Mouse (Mus musculus) hindbrain, embryonic 13.5 days (tissue): ENCODE results near the gene Cacna2d2. TPM values are rescaled to one million over a fixed set of nuclear protein-coding genes. Genes with fewer than 3 reads are reported as not detected.
A peak's percentile ranks its signal among the peaks of the same experiment; 100 is the strongest.

ENCODE experiments used
- ATAC-seq: fragments of 200-750 bp; cut with Nextera tagmentation; 2 replicates; pipeline ENCODE4 v1.8.0; 2017; ENCODE audit warnings: moderate TSS enrichment; ENCODE audit not compliant: low FRiP score
- H3K27ac ChIP-seq: fragments of 300-500 bp; sonication (generic); 2 replicates; pipeline ENCODE4 v1.5.1; 2015; ENCODE audit warnings: inconsistent platforms, mild to moderate bottlenecking, moderate library complexity
- H3K27me3 ChIP-seq: fragments of 300-500 bp; sonication (generic); 2 replicates; pipeline ENCODE4 v1.6.1; 2015; ENCODE audit warnings: mild to moderate bottlenecking, inconsistent platforms
- H3K36me3 ChIP-seq: fragments of 300-500 bp; sonication (generic); 2 replicates; pipeline ENCODE4 v1.6.1; 2015; ENCODE audit warnings: mild to moderate bottlenecking, inconsistent platforms
- H3K4me1 ChIP-seq: fragments of 300-500 bp; sonication (generic); replicated peaks from 2 replicates; pipeline ENCODE4 v1.6.1; 2015; ENCODE audit warnings: inconsistent platforms
- H3K4me2 ChIP-seq: fragments of 300-500 bp; sonication (generic); 2 replicates; pipeline ENCODE4 v1.6.1; 2015; ENCODE audit warnings: inconsistent platforms, mild to moderate bottlenecking, moderate library complexity
- H3K4me3 ChIP-seq: fragments of 300-500 bp; sonication (generic); 2 replicates; pipeline ENCODE4 v1.5.1; 2015; ENCODE audit warnings: mild to moderate bottlenecking, inconsistent platforms
- H3K9ac ChIP-seq: fragments of 300-500 bp; sonication (generic); 2 replicates; pipeline ENCODE4 v1.6.1; 2015; ENCODE audit warnings: mild to moderate bottlenecking, inconsistent platforms
- H3K9me3 ChIP-seq: fragments of 300-500 bp; sonication (generic); 2 replicates; pipeline ENCODE4 v1.6.1; 2016; ENCODE audit warnings: inconsistent platforms
- WGBS: fragments of 180-500 bp; shearing (Covaris S2); methylation state at CpG from one replicate; pipeline ENCODE4 v1.1.7; 2015; 5-methylcytosine and 5-hydroxymethylcytosine counted together
- polyA plus RNA-seq: library from polyadenylated mRNA; unstranded; fragments of >200 nt; fragmentation: Nextera tagmentation; extraction: Ambion mirVana; gene quantifications from 2 replicates; pipeline ENCODE4 v1.2.1, GENCODE M21; 2015

Gene Cacna2d2
- polyA plus RNA-seq, result 7.6 and 8.3 TPM in 2 replicates

DNA sequence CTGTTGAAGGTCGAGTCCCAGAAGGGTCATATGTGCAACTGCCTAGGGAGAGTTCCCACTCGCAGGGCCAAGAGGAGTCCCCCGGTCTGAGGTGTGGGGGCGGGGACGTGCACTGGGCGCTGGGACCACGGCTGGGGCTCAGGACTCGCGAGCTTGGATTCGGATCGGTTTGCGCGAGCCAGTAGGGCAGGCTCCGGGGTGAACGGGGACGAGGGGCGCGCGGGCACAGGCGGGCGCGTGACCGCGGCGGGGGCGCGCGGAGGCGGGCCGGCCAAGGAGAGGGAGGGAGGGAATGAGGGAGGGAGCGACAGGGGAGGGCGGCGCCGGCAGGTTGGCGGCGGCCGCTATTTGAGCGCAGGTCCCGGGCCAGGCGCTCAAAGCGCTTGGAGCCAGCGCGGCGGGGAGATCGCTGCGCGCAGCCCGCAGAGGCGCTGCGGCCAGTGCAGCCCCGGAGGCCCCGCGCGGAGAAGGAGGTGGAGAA is at the start of gene Cacna2d2:
Gene Cacna2d2 (plus strand): TSS at position 122 of the 481 bp plus-strand sequence.
- peaks cover 43% of the 10 kb centered on the region for H3K27me3 ChIP-seq
- ATAC-seq, result peak; percentile 46
- peak within 1 kb of the TSS; percentile 83 for H3K4me3 ChIP-seq
- peaks cover 46% of the 10 kb centered on the region for H3K4me1 ChIP-seq
- peak within 1 kb of the TSS; percentile 95 for H3K9ac ChIP-seq
- WGBS, result under 1% methylated on average over 30 of the region's 54 CpGs
- peak within 1 kb of the TSS; percentile 90 for H3K4me2 ChIP-seq
- H3K27ac ChIP-seq, result peak within 1 kb of the TSS; percentile 87
- H3K9me3 ChIP-seq, result no peaks in the 10 kb centered on the region
- no peaks in the 10 kb centered on the region for H3K36me3 ChIP-seq

DNA sequence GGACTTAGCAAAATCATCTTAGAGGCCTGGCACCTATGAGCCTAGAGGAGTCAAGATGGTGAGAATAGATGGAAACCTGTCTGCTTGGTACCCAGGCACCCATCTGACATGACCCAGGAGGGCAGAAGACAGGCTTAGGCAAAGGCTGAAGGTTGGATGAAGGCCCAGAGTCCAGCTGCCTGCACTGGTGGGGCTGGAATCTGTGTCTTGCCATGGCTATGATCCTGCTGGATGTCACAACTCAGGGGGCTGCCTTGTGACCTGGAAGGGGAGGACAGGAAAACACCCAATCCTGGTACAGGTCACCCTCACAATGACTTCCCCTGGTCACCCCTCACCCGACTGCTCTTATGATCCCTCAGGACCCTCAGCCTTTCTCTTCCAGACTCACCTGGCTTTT is 44.6 kb upstream of the Cacna2d2 start:
- no peak overlapping the region; the same call in 1 of the 2 replicates for H3K9ac ChIP-seq
- H3K27me3 ChIP-seq, result peaks cover 18% of the 10 kb centered on the region
- no peaks in the 10 kb centered on the region for H3K4me1 ChIP-seq
- H3K9me3 ChIP-seq, result no peaks in the 10 kb centered on the region
- H3K36me3 ChIP-seq, result no peaks in the 10 kb centered on the region
- 100% methylated on average over 1 of the region's 1 CpGs for WGBS
- H3K4me3 ChIP-seq, result no peak overlapping the region
- no peak overlapping the region for H3K27ac ChIP-seq
- H3K4me2 ChIP-seq, result no peak overlapping the region
- ATAC-seq, result no peak

DNA sequence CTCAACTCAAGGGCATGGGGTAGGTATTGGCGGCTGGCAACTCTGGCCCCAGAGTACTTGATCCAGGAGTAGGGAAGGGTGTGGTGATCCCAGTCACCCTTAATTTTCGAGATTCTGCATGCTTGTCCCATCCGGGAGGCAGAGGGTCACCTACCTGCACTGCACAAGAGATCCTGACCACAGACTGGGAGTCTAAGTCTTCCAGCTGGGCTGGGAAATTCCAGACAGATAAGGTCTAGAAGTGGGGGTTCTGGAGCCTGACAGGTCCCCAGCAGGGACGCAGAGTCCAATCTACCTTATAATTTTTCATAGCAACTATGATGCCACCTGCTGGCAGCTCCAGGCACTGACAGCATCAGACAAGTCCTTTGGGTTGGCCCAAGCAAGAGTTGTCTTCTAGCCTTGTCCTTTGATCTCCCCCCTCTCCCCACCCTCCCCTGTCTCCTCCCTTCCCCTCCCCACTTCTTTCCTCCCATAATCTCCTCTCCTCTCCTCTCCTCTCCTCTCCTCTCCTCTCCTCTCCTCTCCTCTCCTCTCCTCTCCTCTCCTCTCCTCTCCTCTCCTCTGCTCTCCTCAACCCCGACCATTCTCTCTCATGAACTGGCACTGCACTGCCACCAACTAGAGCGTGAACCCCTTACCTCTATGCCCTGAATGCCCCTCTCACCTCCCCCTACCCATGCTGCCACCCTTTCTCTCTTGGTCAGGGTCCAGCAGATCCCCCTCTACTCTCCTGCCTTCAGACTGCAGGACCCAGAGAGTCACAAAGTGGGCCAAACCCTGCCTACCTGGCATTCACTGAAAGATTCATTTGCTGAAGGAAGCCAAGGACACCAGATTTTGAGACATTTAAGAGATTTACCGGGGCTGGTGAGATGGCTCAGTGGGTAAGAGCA is 43.3 kb upstream of the Cacna2d2 start:
- H3K4me3 ChIP-seq, result no peak overlapping the region
- no peak overlapping the region for H3K9ac ChIP-seq
- ATAC-seq, result peak; percentile 14; the same call in 1 of the 2 replicates
- no peaks in the 10 kb centered on the region for H3K36me3 ChIP-seq
- no peak overlapping the region for H3K4me2 ChIP-seq
- H3K4me1 ChIP-seq, result peaks cover 7% of the 10 kb centered on the region
- peaks cover 18% of the 10 kb centered on the region for H3K27me3 ChIP-seq
- 58% methylated on average over 7 of the region's 7 CpGs for whole genome bisulfite sequencing
- no peaks in the 10 kb centered on the region for H3K9me3 ChIP-seq
- no peak overlapping the region for H3K27ac ChIP-seq

DNA sequence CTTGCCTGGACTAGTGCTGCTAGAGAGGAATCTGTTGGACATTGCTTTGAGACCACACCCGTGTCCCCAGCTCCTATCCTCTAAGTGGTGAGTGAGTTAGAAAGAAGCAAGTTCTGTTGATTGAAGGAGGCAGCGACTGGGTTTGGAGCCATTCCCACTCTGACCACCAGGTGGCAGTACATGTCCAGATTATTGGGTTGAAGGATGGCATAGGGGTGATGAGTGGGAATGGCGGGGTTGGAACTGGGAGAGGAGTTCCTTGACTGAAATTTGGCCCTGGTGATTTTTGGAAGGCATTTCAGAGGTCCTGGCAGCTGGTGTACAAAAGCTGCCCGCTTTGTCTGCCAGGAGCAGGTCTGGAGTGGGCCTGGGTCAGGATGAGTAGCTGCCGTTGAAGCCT is 41.8 kb upstream of the Cacna2d2 start:
- peaks cover 15% of the 10 kb centered on the region for H3K4me1 ChIP-seq
- 18% methylated on average over 5 of the region's 5 CpGs for WGBS
- ATAC-seq, result no peak
- peaks cover 18% of the 10 kb centered on the region for H3K27me3 ChIP-seq
- no peaks in the 10 kb centered on the region for H3K9me3 ChIP-seq
- no peak overlapping the region for H3K4me2 ChIP-seq
- H3K4me3 ChIP-seq, result no peak overlapping the region
- no peak overlapping the region for H3K9ac ChIP-seq
- no peak overlapping the region for H3K27ac ChIP-seq
- no peaks in the 10 kb centered on the region for H3K36me3 ChIP-seq

DNA sequence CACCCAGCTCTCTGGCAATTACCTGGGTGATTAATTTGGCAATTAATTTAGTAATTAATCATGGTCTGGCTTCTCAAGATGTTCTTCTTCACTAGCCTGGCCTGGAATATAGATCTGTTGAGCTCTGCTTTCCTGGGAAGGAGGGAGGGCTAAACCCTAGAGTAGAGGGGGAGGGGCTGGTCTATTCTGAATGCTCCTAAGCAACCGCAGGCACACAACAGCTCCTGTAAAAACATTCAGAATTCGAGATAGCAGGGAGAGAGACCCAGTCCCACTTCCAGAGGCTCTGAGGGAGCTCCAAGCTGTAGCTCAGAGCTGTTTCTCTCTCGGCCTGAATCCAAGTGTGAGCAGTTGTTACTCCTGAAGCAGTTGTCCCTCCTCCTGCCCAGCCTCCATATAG is 38.4 kb upstream of the Cacna2d2 start:
- no peak overlapping the region for H3K4me3 ChIP-seq

DNA sequence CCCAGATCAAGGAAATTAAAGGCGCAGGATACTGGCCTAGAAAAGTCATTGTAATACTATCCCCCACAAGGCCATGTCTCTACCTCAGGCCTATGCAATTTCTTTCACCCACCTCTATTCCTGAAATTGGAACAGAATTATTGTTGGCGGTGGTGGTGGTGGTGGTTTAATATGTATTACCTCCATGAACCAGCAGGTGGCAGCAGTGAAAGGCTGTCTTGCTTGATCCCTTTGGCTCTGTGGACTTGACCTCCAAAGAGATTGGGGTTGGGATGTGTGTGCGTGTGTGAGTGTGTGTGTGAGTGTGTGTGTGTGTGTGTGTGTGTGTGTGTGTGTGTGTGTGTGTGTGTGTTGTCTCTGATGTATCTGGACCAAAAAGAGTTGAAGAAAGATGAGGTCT is 32.8 kb upstream of the Cacna2d2 start:
- no peak overlapping the region for H3K9ac ChIP-seq
- WGBS, result 8% methylated on average over 3 of the region's 3 CpGs
- no peak overlapping the region for H3K4me3 ChIP-seq

More for the DNA sequence above, 38.4 kb upstream of the Cacna2d2 start:
- 0 out of 2 replicates have a peak, but pooled peaks have one; percentile 15 for ATAC-seq
- Histone ChIP-seq H3K9ac (peak overlapping the region; percentile 43), H3K9me3 (no peaks in the 10 kb centered on the region), H3K4me1 (peaks cover 15% of the 10 kb centered on the region), H3K27me3 (peaks cover 18% of the 10 kb centered on the region), H3K36me3 (no peaks in the 10 kb centered on the region), H3K4me2 (no peak overlapping the region), H3K27ac (peak overlapping the region; percentile 36; the same call in 1 of the 2 replicates)
- WGBS, result 15% methylated on average over 3 of the region's 3 CpGs

DNA sequence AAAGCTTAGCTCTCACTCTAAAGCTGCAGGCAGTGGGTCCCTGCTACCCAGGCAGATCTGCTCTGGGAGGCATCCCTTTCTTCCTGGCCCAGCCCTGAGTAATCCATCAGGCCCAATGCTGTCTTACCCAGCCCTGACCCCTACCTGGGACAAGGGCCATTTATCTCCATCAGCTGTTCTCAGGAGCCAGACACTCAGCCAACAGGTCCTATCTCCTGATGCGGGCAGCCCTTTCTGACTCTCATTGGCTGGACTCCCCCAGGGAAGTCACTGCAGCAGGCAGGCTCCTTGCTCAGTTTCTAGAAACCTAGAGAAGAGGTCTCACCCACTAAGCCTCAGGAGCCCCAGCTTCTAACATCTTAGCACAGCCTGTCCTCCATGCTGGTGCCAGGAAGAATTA is 31.1 kb upstream of the Cacna2d2 start:
- no peak for ATAC-seq
- no peaks in the 10 kb centered on the region for H3K9me3 ChIP-seq
- no peaks in the 10 kb centered on the region for H3K36me3 ChIP-seq
- H3K4me2 ChIP-seq, result no peak overlapping the region
- H3K9ac ChIP-seq, result no peak overlapping the region
- peaks cover 38% of the 10 kb centered on the region for H3K4me1 ChIP-seq
- H3K27me3 ChIP-seq, result peaks cover 17% of the 10 kb centered on the region; the same call in 1 of the 2 replicates
- H3K27ac ChIP-seq, result no peak overlapping the region
- 70% methylated on average over 1 of the region's 1 CpGs for WGBS
- H3K4me3 ChIP-seq, result no peak overlapping the region

More for the DNA sequence above, 32.8 kb upstream of the Cacna2d2 start:
- Histone ChIP-seq H3K36me3 (no peaks in the 10 kb centered on the region), H3K27ac (no peak overlapping the region), H3K4me2 (no peak overlapping the region), H3K9me3 (no peaks in the 10 kb centered on the region), H3K4me1 (peaks cover 34% of the 10 kb centered on the region), H3K27me3 (peaks cover 15% of the 10 kb centered on the region; the same call in 1 of the 2 replicates)
- ATAC-seq, result no peak

DNA sequence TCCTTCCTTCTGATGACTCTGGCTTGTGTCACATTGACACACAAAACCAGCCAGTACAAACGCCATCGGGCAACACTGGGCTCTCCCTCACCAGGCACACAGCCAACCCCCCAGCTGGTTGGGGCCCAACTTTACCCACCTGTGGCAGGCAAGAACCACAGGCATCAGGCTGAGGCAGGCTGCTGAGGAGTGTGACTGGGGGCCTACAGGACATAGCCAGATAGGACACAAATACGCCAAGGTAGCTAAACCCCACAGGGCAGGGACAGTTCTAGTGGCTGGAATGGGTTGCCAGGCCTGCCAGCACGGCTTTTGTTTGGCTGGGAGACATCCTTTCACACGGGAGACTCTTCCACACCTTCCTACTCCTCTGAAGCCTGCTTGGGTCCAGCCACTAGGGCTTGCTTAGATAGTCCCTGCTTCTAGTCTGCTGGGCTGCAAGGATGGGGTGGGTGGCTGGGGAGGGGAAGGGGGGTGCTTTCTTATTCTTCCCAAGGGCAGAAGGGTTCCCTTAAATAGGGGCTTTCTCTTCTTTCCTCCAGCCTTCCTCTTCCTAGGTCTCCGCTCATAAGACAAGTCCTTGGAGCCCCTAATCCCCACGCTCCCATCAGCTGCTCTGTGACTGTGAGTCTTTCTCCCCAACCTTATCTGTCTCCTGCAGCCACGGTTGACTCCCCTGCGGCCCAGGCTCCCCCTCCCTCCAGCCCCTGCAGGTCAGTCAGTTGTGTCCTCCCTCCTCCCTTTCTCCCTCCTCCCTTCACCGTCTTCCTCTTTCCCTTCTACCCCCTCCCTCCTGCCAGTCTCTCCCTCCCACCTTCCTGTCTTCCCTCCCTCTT is 29.9 kb upstream of the Cacna2d2 start:
- Histone ChIP-seq H3K4me1 (peaks cover 39% of the 10 kb centered on the region), H3K27me3 (peaks cover 25% of the 10 kb centered on the region), H3K9me3 (no peaks in the 10 kb centered on the region), H3K9ac (no peak overlapping the region), H3K4me2 (no peak overlapping the region), H3K4me3 (no peak overlapping the region), H3K36me3 (no peaks in the 10 kb centered on the region), H3K27ac (peak overlapping the region; percentile 66)
- 42% methylated on average over 10 of the region's 10 CpGs for whole genome bisulfite sequencing
- ATAC-seq, result no peak

DNA sequence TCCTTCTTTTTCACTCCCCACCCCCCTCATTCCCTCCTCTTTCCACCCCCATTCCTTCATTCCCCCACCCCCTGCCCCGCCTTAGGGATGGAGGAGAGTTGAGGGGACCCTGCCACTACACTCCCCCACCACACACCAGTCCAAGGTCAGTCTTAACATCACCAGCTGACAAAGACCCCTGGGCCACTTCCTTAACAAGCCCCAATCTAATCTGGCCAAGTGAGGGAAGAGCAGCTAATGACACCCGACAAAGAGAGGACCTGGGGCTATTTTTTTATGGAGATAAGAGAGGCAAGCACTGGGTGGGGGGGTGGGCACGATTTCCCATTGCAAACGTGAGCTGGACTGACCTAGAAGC is 29.3 kb upstream of the Cacna2d2 start:
- Histone ChIP-seq H3K27me3 (peaks cover 26% of the 10 kb centered on the region), H3K4me1 (peaks cover 45% of the 10 kb centered on the region), H3K9me3 (no peaks in the 10 kb centered on the region), H3K9ac (no peak overlapping the region), H3K4me3 (no peak overlapping the region), H3K27ac (peak overlapping the region; percentile 66), H3K36me3 (no peaks in the 10 kb centered on the region), H3K4me2 (no peak overlapping the region)
- ATAC-seq, result no peak
- WGBS, result 15% methylated on average over 4 of the region's 4 CpGs

DNA sequence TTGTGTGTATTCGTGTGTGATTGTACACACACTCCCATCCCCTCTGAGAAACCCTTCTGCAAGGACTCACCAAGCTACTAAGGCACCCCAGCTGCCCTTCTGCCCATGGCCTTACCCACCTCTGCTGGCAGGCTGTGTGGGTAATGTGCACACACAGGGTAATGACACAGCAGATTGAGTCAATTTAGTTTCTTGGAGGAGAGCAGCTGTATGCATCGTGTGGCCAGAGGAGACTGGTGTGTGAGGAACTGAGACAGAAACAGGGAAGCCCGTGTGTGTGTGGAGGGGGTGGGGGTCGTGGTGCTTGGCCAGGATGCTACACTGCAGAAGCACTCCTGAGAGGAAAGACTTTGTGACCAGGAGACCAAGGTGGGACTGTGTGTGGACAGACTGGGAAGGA is 27.0 kb upstream of the Cacna2d2 start:
- ATAC-seq, result no peak

DNA sequence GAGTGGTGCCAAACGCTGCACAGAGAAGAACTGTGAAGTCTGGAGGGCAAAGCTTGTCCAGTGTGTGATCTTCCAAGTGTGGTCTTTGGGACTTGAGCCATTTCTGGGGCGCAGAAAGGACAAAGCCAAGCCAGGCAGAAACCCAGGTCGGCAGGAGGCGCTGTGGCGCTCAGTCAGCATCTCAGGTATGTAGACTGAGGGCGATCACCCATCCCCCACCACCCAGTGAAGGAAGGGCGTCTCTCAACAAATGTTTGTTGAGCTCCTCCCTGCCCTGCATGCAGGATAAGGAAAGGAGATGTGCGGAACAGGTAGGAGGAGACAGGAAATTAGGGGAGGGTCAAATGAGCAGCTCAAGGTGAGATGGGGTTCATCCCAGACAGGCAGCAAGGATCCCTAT is 24.8 kb upstream of the Cacna2d2 start:
- H3K27ac ChIP-seq, result no peak overlapping the region
- peaks cover 47% of the 10 kb centered on the region for H3K27me3 ChIP-seq
- H3K9me3 ChIP-seq, result no peaks in the 10 kb centered on the region
- no peak overlapping the region for H3K9ac ChIP-seq
- H3K4me1 ChIP-seq, result peaks cover 61% of the 10 kb centered on the region
- no peak for ATAC-seq
- no peak overlapping the region for H3K4me2 ChIP-seq
- H3K4me3 ChIP-seq, result no peak overlapping the region
- H3K36me3 ChIP-seq, result no peaks in the 10 kb centered on the region
- 12% methylated on average over 8 of the region's 8 CpGs for WGBS

More for the DNA sequence above, 27.0 kb upstream of the Cacna2d2 start:
- peaks cover 40% of the 10 kb centered on the region for H3K27me3 ChIP-seq
- no peak overlapping the region for H3K4me3 ChIP-seq
- H3K4me2 ChIP-seq, result no peak overlapping the region
- no peak overlapping the region for H3K9ac ChIP-seq
- H3K4me1 ChIP-seq, result peaks cover 55% of the 10 kb centered on the region
- peak overlapping the region; percentile 70 for H3K27ac ChIP-seq
- WGBS, result 55% methylated on average over 4 of the region's 4 CpGs
- no peaks in the 10 kb centered on the region for H3K9me3 ChIP-seq
- H3K36me3 ChIP-seq, result no peaks in the 10 kb centered on the region

DNA sequence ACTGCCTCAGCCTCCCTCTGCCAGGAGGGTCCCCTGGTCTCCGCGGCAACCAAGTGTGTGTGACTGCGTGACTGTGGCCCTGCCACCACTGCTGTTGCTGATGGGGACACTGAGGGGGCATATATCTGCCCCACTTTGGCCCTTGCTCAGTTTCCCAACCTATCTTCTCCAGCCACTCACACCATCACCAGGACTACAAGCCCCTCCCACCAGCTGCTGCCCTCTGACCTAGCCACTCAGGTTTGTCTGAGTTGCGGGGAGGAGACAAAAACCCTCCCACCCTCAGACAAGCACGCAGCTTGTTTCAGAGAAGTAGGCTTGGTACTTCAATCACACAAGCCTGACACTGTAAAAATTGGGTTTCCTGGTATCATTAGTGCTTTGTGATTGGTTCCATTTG is 24.0 kb upstream of the Cacna2d2 start:
- H3K4me1 ChIP-seq, result peaks cover 53% of the 10 kb centered on the region
- H3K4me3 ChIP-seq, result no peak overlapping the region
- no peak overlapping the region for H3K4me2 ChIP-seq
- ATAC-seq, result no peak
- H3K36me3 ChIP-seq, result no peaks in the 10 kb centered on the region
- H3K27ac ChIP-seq, result 0 out of 2 replicates have a peak overlapping the region, but pooled peaks have one; percentile 48
- H3K9ac ChIP-seq, result no peak overlapping the region
- no peaks in the 10 kb centered on the region for H3K9me3 ChIP-seq
- peaks cover 55% of the 10 kb centered on the region for H3K27me3 ChIP-seq
- 12% methylated on average over 5 of the region's 5 CpGs for WGBS
